Comparison of ENCODE assay signal across 11 mouse cellular contexts in genomic region chr14:6605004-6605403, GRCm38 (mm10). TPM values are rescaled to one million over a fixed set of nuclear protein-coding genes. Genes with fewer than 3 reads are reported as not detected.
DNase-seq lines count a peak whose midpoint lies in the region; ATAC-seq lines count a peak whose summit lies in the region.
"Not testable (repeated sequence)": the region's sequence is repeated elsewhere in the genome, so short reads cannot be mapped to it uniquely, and the experiment has no call there.
"Had no signal": no experiment of that assay in that cellular context is flagged by ENCODE, and none has a peak within 500 bp of the region (broad histone marks: within the 10 kb centered on the region; RNA-seq: fewer than 3 reads in every experiment).

No protein-coding gene starts in this region.

- not testable (repeated sequence) for H3K4me1 ChIP-seq in embryonic facial prominence, embryonic 11.5 days (ENCODE audit: control insufficient read depth, insufficient read depth, low read length); intestine, embryonic 14.5 days (replicated peaks; ENCODE audit: control insufficient read depth, insufficient read depth, low read length); lung, embryonic 15.5 days; neural tube, embryonic 14.5 days (ENCODE audit: control insufficient read depth, insufficient read depth, low read length)

- peak overlapping the region; percentile 29 for H3K4me3 ChIP-seq in embryonic facial prominence, embryonic 11.5 days (ENCODE audit: low read depth, low read length)
- H3K4me3 ChIP-seq in intestine, embryonic 14.5 days (ENCODE audit: low read depth, low read length) = peak overlapping the region; percentile 29
- peak overlapping the region; percentile 37 for H3K4me3 ChIP-seq in lung, embryonic 15.5 days
- peak overlapping the region; percentile 26 for H3K4me3 ChIP-seq in neural tube, embryonic 14.5 days (ENCODE audit: low read depth, low read length)

- H3K27me3 ChIP-seq in embryonic facial prominence, embryonic 11.5 days (ENCODE audit: control insufficient read depth, insufficient read depth, low read length); intestine, embryonic 14.5 days (replicated peaks; ENCODE audit: control insufficient read depth, insufficient read depth, low read length); lung, embryonic 15.5 days; neural tube, embryonic 14.5 days (ENCODE audit: control insufficient read depth, insufficient read depth, low read length): not testable (repeated sequence)

- 0% methylated on average over 14 of the region's 20 CpGs for WGBS in embryonic facial prominence, embryonic 11.5 days
- WGBS in intestine, embryonic 14.5 days = 4% methylated on average over 18 of the region's 20 CpGs
- 2% methylated on average over 8 of the region's 20 CpGs for WGBS in lung, embryonic 15.5 days
- 5% methylated on average over 8 of the region's 20 CpGs for WGBS in neural tube, embryonic 14.5 days

- H3K4me2 ChIP-seq in embryonic facial prominence, embryonic 11.5 days (ENCODE audit: low read depth, low read length) = peak overlapping the region; percentile 50
- peak overlapping the region; percentile 49 for H3K4me2 ChIP-seq in intestine, embryonic 14.5 days (ENCODE audit: low read length)
- peak overlapping the region; percentile 61 for H3K4me2 ChIP-seq in lung, embryonic 15.5 days
- peak overlapping the region; percentile 57 for H3K4me2 ChIP-seq in neural tube, embryonic 14.5 days (ENCODE audit: low read depth, low read length)

- intact Hi-C loops in left cerebral cortex, postnatal 10 days (cut with DNase I) = not testable (repeated sequence)

- H3K9ac ChIP-seq in embryonic facial prominence, embryonic 11.5 days (replicated peaks; ENCODE audit: low read length) = peak overlapping the region; percentile 34; the same call in 1 of the 2 replicates
- not testable (repeated sequence) for H3K9ac ChIP-seq in intestine, embryonic 14.5 days (ENCODE audit: low read length); lung, embryonic 15.5 days; neural tube, embryonic 14.5 days (replicated peaks; ENCODE audit: low read depth, low read length)

- H3K27ac ChIP-seq in embryonic facial prominence, embryonic 11.5 days (replicated peaks; ENCODE audit: low read depth, low read length); intestine, embryonic 14.5 days (ENCODE audit: low read depth); lung, embryonic 15.5 days; neural tube, embryonic 14.5 days (ENCODE audit: low read depth, low read length): not testable (repeated sequence)

- not testable (repeated sequence) for H3K9me3 ChIP-seq in embryonic facial prominence, embryonic 11.5 days (replicated peaks; ENCODE audit: control insufficient read depth, low read length); intestine, embryonic 14.5 days (ENCODE audit: control insufficient read depth, low read length); lung, embryonic 15.5 days; neural tube, embryonic 14.5 days (ENCODE audit: control insufficient read depth, low read length)

- ATAC-seq in embryonic facial prominence, embryonic 11.5 days (replicated peaks; ENCODE audit: insufficient number of reproducible peaks, low FRiP score, low TSS enrichment, low read depth); intestine, embryonic 14.5 days (replicated peaks; ENCODE audit: low FRiP score, low TSS enrichment, low read depth); lung, embryonic 15.5 days (ENCODE audit: borderline replicate concordance, extremely low read depth, low FRiP score, low TSS enrichment); neural tube, embryonic 14.5 days (ENCODE audit: low read depth): not testable (repeated sequence)

- H3K36me3 ChIP-seq in embryonic facial prominence, embryonic 11.5 days (replicated peaks; ENCODE audit: control insufficient read depth, insufficient read depth, low read depth, low read length); intestine, embryonic 14.5 days (ENCODE audit: control insufficient read depth, insufficient read depth, low read length); lung, embryonic 15.5 days; neural tube, embryonic 14.5 days (ENCODE audit: control insufficient read depth, insufficient read depth, low read length): not testable (repeated sequence)

- peak; percentile 0 for DNase-seq in T-cell, adult 2 months (ENCODE audit: low spot score)
- DNase-seq in embryonic facial prominence, embryonic 11.5 days (ENCODE audit: low spot score) = peak; percentile 33
- peak; percentile 0 to 4 for DNase-seq in heart, adult 18-20 months
- DNase-seq in intestine, embryonic 14.5 days (ENCODE audit: low spot score) = peak; percentile 73
- DNase-seq in left cerebral cortex, postnatal 10 days (ENCODE audit: extremely low spot score in 1 of 2, low spot score in 2 of 2) = peak; percentile 1 to 41
- DNase-seq in thymus, postnatal 0 days (ENCODE audit: low spot score) = peak; percentile 2

RNA-seq across cellular contexts. Expression of gene Gm3629, which starts 14.6 kb away (rescaled TPM):
- 0.42 TPM in 1 of 2 replicates, not detected in the other for polyA plus RNA-seq in embryonic facial prominence, embryonic 11.5 days (2014; fragmentation: Nextera tagmentation; extraction: Ambion mirVana)
- under 1 TPM in 1 of 2 experiments, not detected in 1; 0.23 TPM for total RNA-seq in heart, adult 18-20 months (2021)
- polyA plus RNA-seq in intestine, embryonic 14.5 days (2014; fragmentation: Nextera tagmentation; extraction: Ambion mirVana) = 0.91 TPM in 1 of 2 replicates, not detected in the other
- 1 to 10 TPM in 1 of 2 experiments, under 1 TPM in 1; 0.60 to 1.4 TPM for total RNA-seq in left cerebral cortex, postnatal 10 days (2021)
- polyA plus RNA-seq in lung, embryonic 15.5 days (2015; fragmentation: Nextera tagmentation; extraction: Ambion mirVana) = not detected in 2 replicates
- polyA plus RNA-seq in neural tube, embryonic 14.5 days (2014; fragmentation: Nextera tagmentation; extraction: Ambion mirVana) = 0.53 and 1.6 TPM in 2 replicates
- polyA plus RNA-seq in thymus, postnatal 0 days (2015; fragmentation: Nextera tagmentation; extraction: Ambion mirVana) = not detected in 2 replicates
- polyA plus RNA-seq: C2C12; erythroblast, embryonic 14.5 days had no signal

RNA-seq across cellular contexts. Expression of gene Gm3460, which starts 17.2 kb away (rescaled TPM):
- polyA plus RNA-seq in embryonic facial prominence, embryonic 11.5 days (2014; fragmentation: Nextera tagmentation; extraction: Ambion mirVana) = not detected in 2 replicates
- total RNA-seq in heart, adult 18-20 months (2021) = not detected
- not detected in 2 replicates for polyA plus RNA-seq in intestine, embryonic 14.5 days (2014; fragmentation: Nextera tagmentation; extraction: Ambion mirVana)
- not detected for total RNA-seq in left cerebral cortex, postnatal 10 days (2021)
- not detected in 2 replicates for polyA plus RNA-seq in lung, embryonic 15.5 days (2015; fragmentation: Nextera tagmentation; extraction: Ambion mirVana)
- 0.78 TPM in 1 of 2 replicates, not detected in the other for polyA plus RNA-seq in neural tube, embryonic 14.5 days (2014; fragmentation: Nextera tagmentation; extraction: Ambion mirVana)
- not detected in 2 replicates for polyA plus RNA-seq in thymus, postnatal 0 days (2015; fragmentation: Nextera tagmentation; extraction: Ambion mirVana)
- total RNA-seq: adrenal gland, adult 18-20 months had no signal
- polyA plus RNA-seq: C2C12; erythroblast, embryonic 14.5 days had no signal

Comparison
In these comparisons a context has a peak if more than half of its experiments do, and no peak if none do; other contexts are left out.
1. DNase-seq: peak in every context shown above with its lines; median percentile 73 in intestine, embryonic 14.5 days; 33 in embryonic facial prominence, embryonic 11.5 days; 21 in left cerebral cortex, postnatal 10 days; 2 in heart, adult 18-20 months; 2 in thymus, postnatal 0 days; 0 in T-cell, adult 2 months.